Mouse (Mus musculus) neural tube, embryonic 14.5 days (tissue): Measurements from ENCODE around the gene Gcgr. TPM values are rescaled to one million over a fixed set of nuclear protein-coding genes. Genes with fewer than 3 reads are reported as not detected.

Source experiments
- ATAC-seq: fragments of 200-750 bp; cut with Nextera tagmentation; 2 replicates; pipeline ENCODE4 v1.8.0; 2017; ENCODE audit warnings: low read depth, mild to moderate bottlenecking, moderate TSS enrichment, moderate library complexity
- H3K27ac ChIP-seq: fragments of 300-500 bp; sonication (generic); 2 replicates; pipeline ENCODE4 v1.5.1; 2014; ENCODE audit warnings: low read depth, mild to moderate bottlenecking, control low read depth, low read length, moderate library complexity, mixed read lengths
- H3K27me3 ChIP-seq: fragments of 300-500 bp; sonication (generic); 2 replicates; pipeline ENCODE4 v1.6.1; 2014; ENCODE audit warnings: low read length; ENCODE audit not compliant: control insufficient read depth, insufficient read depth
- H3K36me3 ChIP-seq: fragments of 300-500 bp; sonication (generic); 2 replicates; pipeline ENCODE4 v1.6.1; 2014; ENCODE audit warnings: low read length, mixed read lengths; ENCODE audit not compliant: control insufficient read depth, insufficient read depth
- H3K4me1 ChIP-seq: fragments of 300-500 bp; sonication (generic); 2 replicates; pipeline ENCODE4 v1.6.1; 2014; ENCODE audit warnings: low read length; ENCODE audit not compliant: control insufficient read depth, insufficient read depth
- H3K4me2 ChIP-seq: fragments of 300-500 bp; sonication (generic); 2 replicates; pipeline ENCODE4 v1.6.1; 2014; ENCODE audit warnings: mild to moderate bottlenecking, low read depth, low read length, control low read depth
- H3K4me3 ChIP-seq: fragments of 300-500 bp; sonication (generic); 2 replicates; pipeline ENCODE4 v1.5.1; 2014; ENCODE audit warnings: low read depth, low read length, control low read depth, mixed read lengths
- H3K9ac ChIP-seq: fragments of 300-500 bp; sonication (generic); replicated peaks from 2 replicates; pipeline ENCODE4 v1.6.1; 2014; ENCODE audit warnings: low read depth, mild to moderate bottlenecking, control low read depth, low read length, mixed read lengths
- H3K9me3 ChIP-seq: fragments of 300-500 bp; sonication (generic); 2 replicates; pipeline ENCODE4 v1.6.1; 2016; ENCODE audit warnings: low read length; ENCODE audit not compliant: control insufficient read depth
- WGBS: fragments of 180-500 bp; shearing (Covaris S2); extraction: QIAGEN DNeasy Blood & Tissue Kit; methylation state at CpG from one replicate; pipeline ENCODE4 v1.1.7; 2014; 5-methylcytosine and 5-hydroxymethylcytosine counted together
- polyA plus RNA-seq: library from polyadenylated mRNA; unstranded; fragments of >200 nt; fragmentation: Nextera tagmentation; extraction: Ambion mirVana; gene quantifications from 2 replicates; pipeline ENCODE4 v1.2.1, GENCODE M21; 2014

Gcgr gene
- polyA plus RNA-seq, 1 experiment from 2014 or later: 0.19 TPM

DNA sequence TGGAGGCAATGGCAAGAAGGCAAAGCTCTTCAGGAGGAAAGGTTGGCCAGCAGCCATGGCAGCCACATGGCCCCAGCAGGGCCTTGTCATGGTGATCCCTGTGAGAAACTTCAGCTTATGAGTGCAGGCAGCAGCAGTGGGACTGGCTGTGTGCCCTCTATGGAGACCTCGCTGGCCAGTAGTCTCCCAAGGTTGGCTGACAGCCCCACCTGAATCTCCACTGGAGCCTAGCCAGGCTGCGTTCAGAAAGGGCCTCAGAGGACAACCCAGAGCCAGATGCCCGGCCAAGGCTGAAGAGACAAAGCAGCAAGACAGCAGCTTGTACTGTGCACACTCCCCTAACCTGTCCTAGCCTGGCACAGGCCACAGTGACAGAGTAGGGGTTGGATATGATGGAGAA lies 8.0 kb downstream of the Gcgr start:
- Histone ChIP-seq H3K27me3 (no peaks in the 10 kb centered on the region), H3K36me3 (peaks cover 20% of the 10 kb centered on the region), H3K4me1 (peaks cover 12% of the 10 kb centered on the region), H3K27ac (no peak overlapping the region), H3K9me3 (no peaks in the 10 kb centered on the region), H3K9ac (no peak overlapping the region), H3K4me3 (no peak overlapping the region), H3K4me2 (no peak overlapping the region)
- no peak for ATAC-seq
- 75% methylated on average over 3 of the region's 3 CpGs for WGBS

DNA sequence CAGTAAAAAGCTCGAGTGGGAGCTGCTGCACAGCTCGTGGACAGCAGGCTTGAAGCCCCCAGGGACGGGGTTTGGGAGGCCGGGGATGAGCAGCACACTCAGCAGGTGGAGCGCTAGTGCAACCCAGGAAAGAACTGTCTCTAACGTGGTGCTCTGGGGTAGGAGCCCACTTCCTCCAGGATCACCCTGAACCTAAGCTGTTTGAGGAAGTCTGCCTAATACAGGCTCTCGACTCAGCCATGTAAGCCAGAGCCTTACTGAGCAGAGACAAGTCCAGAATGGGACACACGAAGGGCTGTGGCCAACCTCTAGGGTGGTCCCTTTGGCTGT lies 8.4 kb downstream of the Gcgr start:
- Histone ChIP-seq H3K4me3 (no peak overlapping the region), H3K4me2 (no peak overlapping the region), H3K9me3 (no peaks in the 10 kb centered on the region), H3K9ac (no peak overlapping the region), H3K36me3 (peaks cover 23% of the 10 kb centered on the region), H3K27me3 (no peaks in the 10 kb centered on the region), H3K4me1 (peaks cover 12% of the 10 kb centered on the region), H3K27ac (peak overlapping the region; percentile 60)
- ATAC-seq: no peak
- WGBS: 57% methylated on average over 8 of the region's 8 CpGs

DNA sequence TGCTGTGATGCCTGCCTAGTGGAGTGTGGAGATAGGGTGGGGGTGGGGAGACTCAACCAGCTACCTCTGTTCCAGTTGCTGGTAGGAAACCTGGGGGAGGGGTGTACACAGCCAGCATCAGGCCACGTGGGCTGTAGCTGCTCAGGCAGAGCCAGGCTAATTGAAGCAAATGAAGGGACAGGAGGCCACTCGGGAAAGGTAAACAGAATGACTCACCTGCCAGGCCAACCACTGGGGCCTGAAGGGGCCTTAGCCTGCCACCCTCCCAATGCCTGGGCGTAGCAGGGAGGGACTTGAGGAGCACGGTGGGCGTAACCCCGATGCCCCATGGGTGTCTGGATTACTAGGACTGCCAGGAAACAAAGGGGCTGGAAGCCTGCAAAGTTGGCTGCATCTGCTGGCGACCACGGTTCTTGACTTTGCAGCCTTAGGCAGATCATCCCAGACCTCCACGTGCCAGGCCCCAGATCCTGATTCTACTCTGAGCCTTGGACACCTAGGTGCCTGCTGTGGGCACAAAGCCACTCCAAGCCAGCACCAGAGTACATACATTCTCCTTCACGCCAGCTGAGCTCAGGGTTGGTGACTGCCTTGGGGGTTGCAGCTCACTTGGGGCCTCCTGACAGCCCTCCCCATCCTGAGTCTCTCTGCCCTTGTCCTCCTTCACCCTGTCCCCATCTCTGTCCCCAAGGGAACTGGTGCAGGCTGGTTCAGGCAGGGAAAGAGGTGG lies 9.0 kb downstream of the Gcgr start:
- ATAC-seq: peak; percentile 75
- peaks cover 28% of the 10 kb centered on the region for H3K36me3 ChIP-seq
- no peak overlapping the region for H3K4me2 ChIP-seq
- H3K9ac ChIP-seq: peak overlapping the region; percentile 21; the same call in 1 of the 2 replicates
- H3K4me1 ChIP-seq: peaks cover 12% of the 10 kb centered on the region
- H3K4me3 ChIP-seq: no peak overlapping the region
- no peaks in the 10 kb centered on the region for H3K9me3 ChIP-seq
- WGBS: 26% methylated on average over 10 of the region's 10 CpGs
- H3K27ac ChIP-seq: peak overlapping the region; percentile 66
- H3K27me3 ChIP-seq: no peaks in the 10 kb centered on the region

DNA sequence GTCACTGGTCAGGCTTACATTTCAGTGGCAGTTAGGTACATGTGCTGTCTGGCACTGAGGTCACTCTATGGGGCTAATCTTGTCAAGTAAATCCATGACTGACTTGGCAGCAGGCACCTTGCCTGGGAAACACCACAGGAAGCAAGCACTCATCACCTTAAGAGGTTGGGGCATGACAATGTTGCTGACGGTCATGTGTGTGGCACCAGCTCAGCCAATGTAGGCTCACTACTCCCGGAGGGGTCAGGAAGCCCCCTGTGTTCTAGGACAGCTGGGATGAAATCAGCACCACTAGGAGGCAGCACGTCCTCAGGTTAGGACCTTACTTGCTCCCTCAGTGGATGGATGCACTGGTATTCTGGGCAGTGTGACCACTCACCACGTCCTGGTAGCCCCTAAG lies 11.4 kb downstream of the Gcgr start:
- Histone ChIP-seq H3K27ac (no peak overlapping the region), H3K4me2 (no peak overlapping the region), H3K27me3 (no peaks in the 10 kb centered on the region), H3K9ac (no peak overlapping the region), H3K4me3 (no peak overlapping the region), H3K36me3 (peaks cover 28% of the 10 kb centered on the region), H3K4me1 (peaks cover 12% of the 10 kb centered on the region), H3K9me3 (no peaks in the 10 kb centered on the region)
- WGBS: 49% methylated on average over 4 of the region's 4 CpGs
- ATAC-seq: no peak

DNA sequence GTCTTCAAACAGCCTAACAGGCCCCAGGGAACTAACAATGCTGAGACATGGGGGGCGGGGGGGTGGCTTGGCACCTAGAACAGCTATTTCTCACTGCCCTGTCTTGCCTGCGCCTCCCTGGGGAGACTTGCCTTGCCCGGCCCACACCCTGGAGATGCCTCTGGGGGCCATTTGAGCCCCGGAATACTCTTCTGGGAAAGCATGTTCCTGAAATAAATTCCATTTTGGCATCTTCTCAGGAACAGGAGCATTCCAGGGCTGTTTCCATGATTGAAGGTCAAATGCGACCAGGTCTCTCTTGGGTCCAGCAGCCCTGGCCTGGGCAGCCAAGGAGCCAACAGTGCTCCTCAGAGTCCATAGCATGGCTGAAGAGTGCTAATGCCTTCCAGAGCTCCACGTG lies 11.9 kb downstream of the Gcgr start:
- Histone ChIP-seq H3K9me3 (no peaks in the 10 kb centered on the region), H3K4me3 (no peak overlapping the region), H3K9ac (no peak overlapping the region), H3K27me3 (no peaks in the 10 kb centered on the region), H3K4me1 (peaks cover 12% of the 10 kb centered on the region), H3K4me2 (no peak overlapping the region), H3K36me3 (peaks cover 28% of the 10 kb centered on the region), H3K27ac (no peak overlapping the region)
- WGBS: 85% methylated on average over 6 of the region's 6 CpGs
- no peak for ATAC-seq

DNA sequence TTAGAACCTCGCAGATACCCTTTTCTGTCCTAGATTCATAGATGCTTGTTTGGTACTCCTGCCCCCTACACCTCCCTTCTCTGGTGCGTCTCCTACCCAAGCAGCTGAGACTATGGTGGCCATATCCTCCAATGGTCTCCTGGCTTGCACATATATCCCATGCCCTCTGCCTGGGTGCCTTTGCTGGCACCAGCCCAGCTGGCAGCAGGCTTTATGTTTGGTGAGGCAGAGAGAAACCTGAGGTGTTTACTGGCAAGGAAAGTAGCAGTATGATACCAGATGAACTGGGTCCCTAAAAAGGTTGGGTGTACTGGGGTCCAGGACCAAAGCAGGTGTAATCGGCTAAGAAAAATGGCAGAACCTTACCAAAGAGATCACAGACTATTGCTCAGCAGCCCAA lies 15.5 kb downstream of the Gcgr start:
- Histone ChIP-seq H3K36me3 (peaks cover 28% of the 10 kb centered on the region), H3K4me3 (no peak overlapping the region), H3K4me2 (no peak overlapping the region), H3K4me1 (peaks cover 17% of the 10 kb centered on the region), H3K27me3 (no peaks in the 10 kb centered on the region), H3K9me3 (no peaks in the 10 kb centered on the region), H3K9ac (no peak overlapping the region), H3K27ac (no peak overlapping the region)
- no peak for ATAC-seq
- 91% methylated on average over 3 of the region's 3 CpGs for WGBS

DNA sequence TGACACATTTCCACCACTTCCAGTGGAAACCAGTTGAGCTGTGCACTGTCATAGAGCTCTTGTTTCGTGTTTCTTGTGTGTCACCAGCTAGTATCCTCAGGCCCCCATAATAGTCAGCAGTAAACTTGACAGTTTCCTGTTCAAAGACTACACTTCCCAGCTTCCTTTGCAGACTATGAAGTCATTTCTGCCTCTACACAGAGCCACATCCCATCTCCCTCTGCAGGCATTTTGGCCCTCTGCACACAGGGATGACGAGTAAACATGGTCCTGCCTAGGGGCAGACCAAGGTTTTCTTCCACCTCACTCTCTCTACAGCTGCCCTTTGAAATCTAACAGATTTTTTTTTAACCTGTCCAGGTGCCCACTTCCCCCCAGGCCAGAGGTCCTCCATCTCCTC lies 17.0 kb downstream of the Gcgr start:
- Histone ChIP-seq H3K4me1 (peaks cover 17% of the 10 kb centered on the region), H3K4me2 (0 out of 2 replicates have a peak overlapping the region, but pooled peaks have one; percentile 93), H3K36me3 (peaks cover 18% of the 10 kb centered on the region), H3K4me3 (no peak overlapping the region), H3K27me3 (no peaks in the 10 kb centered on the region), H3K27ac (no peak overlapping the region), H3K9ac (0 out of 2 replicates have a peak overlapping the region, but pooled peaks have one; percentile 7), H3K9me3 (no peaks in the 10 kb centered on the region)
- WGBS: 70% methylated on average over 2 of the region's 2 CpGs
- no peak for ATAC-seq

DNA sequence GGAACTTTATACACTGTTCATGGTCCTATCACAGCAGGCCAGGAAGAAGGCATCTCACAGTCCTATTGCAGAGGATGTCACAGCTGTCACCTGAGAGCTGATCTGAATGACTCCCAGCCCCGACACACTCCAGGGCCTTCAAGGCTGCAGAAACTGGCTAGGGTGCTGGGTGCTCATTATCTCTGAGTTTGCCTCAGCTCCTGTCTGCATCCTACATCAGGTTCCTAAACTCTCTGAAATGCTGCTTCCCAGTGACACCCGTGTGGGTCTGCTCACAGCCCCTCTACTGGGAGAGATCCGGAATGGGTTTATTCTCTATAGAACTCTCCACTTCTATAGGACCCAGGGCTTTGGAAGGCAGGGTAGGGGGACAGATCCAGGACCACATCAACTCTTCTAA lies 17.7 kb downstream of the Gcgr start:
- H3K4me1 ChIP-seq: peaks cover 17% of the 10 kb centered on the region
- H3K27ac ChIP-seq: no peak overlapping the region
- WGBS: 83% methylated on average over 3 of the region's 3 CpGs
- peaks cover 10% of the 10 kb centered on the region for H3K36me3 ChIP-seq
- ATAC-seq: no peak
- H3K9ac ChIP-seq: peak overlapping the region; percentile 96; the same call in 1 of the 2 replicates
- H3K27me3 ChIP-seq: no peaks in the 10 kb centered on the region
- H3K9me3 ChIP-seq: no peaks in the 10 kb centered on the region
- H3K4me3 ChIP-seq: peak overlapping the region; percentile 96
- H3K4me2 ChIP-seq: peak overlapping the region; percentile 93

DNA sequence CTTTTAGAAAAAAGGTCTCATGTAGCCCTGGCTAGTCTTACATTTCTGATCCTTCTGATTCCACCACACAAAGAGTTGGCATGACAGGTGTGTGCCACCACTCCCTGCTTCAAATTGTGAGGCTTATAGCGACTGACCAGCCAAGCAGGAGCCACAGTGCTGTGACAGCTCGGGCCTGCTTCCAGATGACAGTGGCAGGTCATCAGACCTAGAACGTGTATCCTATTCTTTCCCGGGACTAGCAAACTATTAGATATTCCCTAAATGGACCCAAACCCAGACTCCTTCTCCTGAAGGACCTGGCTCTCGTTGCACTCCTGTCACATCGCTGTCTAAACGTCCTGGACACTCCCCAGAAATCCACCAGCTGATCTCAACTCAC lies 18.3 kb downstream of the Gcgr start:
- H3K4me3 ChIP-seq: peak overlapping the region; percentile 96
- H3K36me3 ChIP-seq: peaks cover 6% of the 10 kb centered on the region
- peak overlapping the region; percentile 96 for H3K9ac ChIP-seq
- no peaks in the 10 kb centered on the region for H3K9me3 ChIP-seq
- H3K4me1 ChIP-seq: peaks cover 17% of the 10 kb centered on the region
- H3K27ac ChIP-seq: peak overlapping the region; percentile 86
- no peaks in the 10 kb centered on the region for H3K27me3 ChIP-seq
- peak overlapping the region; percentile 93 for H3K4me2 ChIP-seq
- ATAC-seq: no peak
- WGBS: 30% methylated on average over 7 of the region's 7 CpGs
